Mouse (Mus musculus): Measurements from ENCODE around the gene Cln6.

- TF ChIP-seq CTCF (IDR thresholded peaks at IDR 0.05) = no peak
- no peak for TF ChIP-seq EP300 (IDR thresholded peaks at IDR 0.05)
Observed at GRCm38 (mm10) chr9:62839172-62839770, 686 bp downstream of the Cln6 start.
